Mouse (Mus musculus): ENCODE results near the gene Omt2b.
"Not testable (repeated sequence)": the region's sequence is repeated elsewhere in the genome, so short reads cannot be mapped to it uniquely, and the experiment has no call there.

Gene Omt2b

GRCm38 (mm10) chr9:78327289-78327688 is at the start of gene Omt2b:
Omt2b (plus strand) TSS chr9:78327589.
- DNase-seq (ENCODE audit: low spot score in 2 of 2): not testable (repeated sequence)

- not testable (repeated sequence) for DNase-seq (ENCODE audit: low spot score in 2 of 2)
Measured at GRCm38 (mm10) chr9:78282002-78282711, 45.2 kb upstream of the Omt2b start.

GRCm38 (mm10) chr9:78289063-78289462 is 38.3 kb upstream of the Omt2b start:
- DNase-seq (ENCODE audit: low spot score in 2 of 2): not testable (repeated sequence)

- not testable (repeated sequence) for DNase-seq (ENCODE audit: low spot score in 2 of 2)
Measured at GRCm38 (mm10) chr9:78289723-78290122, 37.7 kb upstream of the Omt2b start, which contains the start of gene Gm10639. Gm10639 (plus strand) TSS chr9:78289923.

GRCm38 (mm10) chr9:78292462-78292861 is 34.9 kb upstream of the Omt2b start:
- not testable (repeated sequence) for DNase-seq (ENCODE audit: low spot score in 2 of 2)

GRCm38 (mm10) chr9:78293683-78294082 is 33.7 kb upstream of the Omt2b start:
- not testable (repeated sequence) for DNase-seq (ENCODE audit: low spot score in 2 of 2)

- not testable (repeated sequence) for DNase-seq (ENCODE audit: low spot score in 2 of 2)
Measured at GRCm38 (mm10) chr9:78294781-78295180, 32.6 kb upstream of the Omt2b start.

GRCm38 (mm10) chr9:78296089-78296488 is 31.3 kb upstream of the Omt2b start:
- DNase-seq (ENCODE audit: low spot score in 2 of 2): peak in 1 of 2 experiments; percentile 50

GRCm38 (mm10) chr9:78298232-78298631 is 29.2 kb upstream of the Omt2b start:
- no peak for DNase-seq (ENCODE audit: low spot score in 2 of 2)

- DNase-seq (ENCODE audit: low spot score in 2 of 2): not testable (repeated sequence)
Measured at GRCm38 (mm10) chr9:78299143-78299542, 28.2 kb upstream of the Omt2b start.

- DNase-seq (ENCODE audit: low spot score in 2 of 2): not testable (repeated sequence)
Measured at GRCm38 (mm10) chr9:78308122-78308521, 19.3 kb upstream of the Omt2b start.

GRCm38 (mm10) chr9:78314696-78315095 is 12.7 kb upstream of the Omt2b start, which contains the start of gene Omt2a:
Omt2a (minus strand) TSS chr9:78314796.
- DNase-seq (ENCODE audit: low spot score in 2 of 2): no peak

- DNase-seq (ENCODE audit: low spot score in 2 of 2): no peak
Measured at GRCm38 (mm10) chr9:78319499-78319898, 7.9 kb upstream of the Omt2b start.

GRCm38 (mm10) chr9:78337050-78337449 is 9.7 kb downstream of the Omt2b start:
- DNase-seq (ENCODE audit: low spot score in 2 of 2): not testable (repeated sequence)

- DNase-seq (ENCODE audit: low spot score in 2 of 2): peak; percentile 37 to 66
Measured at GRCm38 (mm10) chr9:78340324-78340723, 12.9 kb downstream of the Omt2b start.

- not testable (repeated sequence) for DNase-seq (ENCODE audit: low spot score in 2 of 2)
Measured at GRCm38 (mm10) chr9:78342494-78342893, 15.1 kb downstream of the Omt2b start.

- not testable (repeated sequence) for DNase-seq (ENCODE audit: low spot score in 2 of 2)
Measured at GRCm38 (mm10) chr9:78343055-78343454, 15.7 kb downstream of the Omt2b start.

- DNase-seq (ENCODE audit: low spot score in 2 of 2): not testable (repeated sequence)
Measured at GRCm38 (mm10) chr9:78345235-78345634, 17.8 kb downstream of the Omt2b start.

GRCm38 (mm10) chr9:78347004-78347403 is 19.6 kb downstream of the Omt2b start:
- no peak for DNase-seq (ENCODE audit: low spot score in 2 of 2)

GRCm38 (mm10) chr9:78348206-78349004 is 21.0 kb downstream of the Omt2b start:
- not testable (repeated sequence) for DNase-seq (ENCODE audit: low spot score in 2 of 2)

- not testable (repeated sequence) for DNase-seq (ENCODE audit: low spot score in 2 of 2)
Measured at GRCm38 (mm10) chr9:78349141-78349540, 21.8 kb downstream of the Omt2b start.

- DNase-seq (ENCODE audit: low spot score in 2 of 2): not testable (repeated sequence)
Measured at GRCm38 (mm10) chr9:78350007-78350406, 22.6 kb downstream of the Omt2b start.

All from spleen, postnatal 10 days (tissue).